Mouse (Mus musculus) embryo, embryonic 10 days (tissue): Measurements from ENCODE around the gene Prox1.

Source experiments
- DNase-seq: peaks from one replicate; pipeline ENCODE4 v3.0.0-alpha.2; 2015; ENCODE audit warnings: low spot score

Gene Prox1

GRCm38 (mm10) chr1:190169911-190170818 lies at the start of gene Prox1:
Gene Prox1 (minus strand): TSS chr1:190170714.
- peak; percentile 94 for DNase-seq

GRCm38 (mm10) chr1:190216621-190217020 lies 46.1 kb upstream of the Prox1 start:
- no peak for DNase-seq

DNA sequence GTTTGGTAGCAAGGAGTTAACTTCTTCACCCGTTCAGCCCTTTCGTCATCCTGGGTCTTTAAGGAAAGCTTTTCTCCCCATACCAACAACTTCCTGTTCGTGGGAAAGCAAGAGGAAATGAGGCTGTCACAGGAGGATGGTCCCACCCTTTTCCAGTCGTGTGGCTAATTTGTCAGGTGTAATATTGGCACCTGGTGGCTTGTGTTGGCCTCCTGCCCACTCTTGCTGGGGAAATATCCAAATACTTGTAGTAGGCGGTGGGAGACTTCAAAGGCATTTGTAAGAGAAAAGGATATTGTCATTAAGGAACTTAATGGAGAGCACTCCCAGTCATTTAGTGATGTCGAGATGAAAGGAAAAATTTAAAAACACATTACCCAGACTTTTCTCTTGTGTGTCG lies 44.1 kb upstream of the Prox1 start:
- DNase-seq: no peak

GRCm38 (mm10) chr1:190213175-190213574 lies 42.7 kb upstream of the Prox1 start:
- no peak for DNase-seq

- DNase-seq: no peak
Measured at GRCm38 (mm10) chr1:190207246-190207645, 36.7 kb upstream of the Prox1 start.

DNA sequence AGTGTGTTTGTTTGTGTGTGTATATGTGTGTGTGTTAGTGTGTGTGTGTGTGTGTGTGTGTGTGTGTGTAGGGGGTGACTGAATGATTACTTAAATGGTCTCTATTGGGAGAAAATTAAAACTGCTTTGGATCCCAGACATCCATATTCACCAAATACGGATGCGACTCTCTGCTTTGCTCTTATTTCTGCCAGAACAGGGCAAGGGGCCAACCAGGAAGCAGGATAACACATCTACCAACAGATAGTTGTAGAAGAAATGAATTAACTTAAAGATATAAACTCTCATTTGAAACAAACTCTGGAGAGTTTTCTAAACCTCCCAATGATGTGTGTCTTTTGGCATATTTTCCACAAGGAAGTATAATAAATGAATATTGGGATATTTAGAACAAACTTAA lies 35.2 kb upstream of the Prox1 start:
- DNase-seq: no peak

DNA sequence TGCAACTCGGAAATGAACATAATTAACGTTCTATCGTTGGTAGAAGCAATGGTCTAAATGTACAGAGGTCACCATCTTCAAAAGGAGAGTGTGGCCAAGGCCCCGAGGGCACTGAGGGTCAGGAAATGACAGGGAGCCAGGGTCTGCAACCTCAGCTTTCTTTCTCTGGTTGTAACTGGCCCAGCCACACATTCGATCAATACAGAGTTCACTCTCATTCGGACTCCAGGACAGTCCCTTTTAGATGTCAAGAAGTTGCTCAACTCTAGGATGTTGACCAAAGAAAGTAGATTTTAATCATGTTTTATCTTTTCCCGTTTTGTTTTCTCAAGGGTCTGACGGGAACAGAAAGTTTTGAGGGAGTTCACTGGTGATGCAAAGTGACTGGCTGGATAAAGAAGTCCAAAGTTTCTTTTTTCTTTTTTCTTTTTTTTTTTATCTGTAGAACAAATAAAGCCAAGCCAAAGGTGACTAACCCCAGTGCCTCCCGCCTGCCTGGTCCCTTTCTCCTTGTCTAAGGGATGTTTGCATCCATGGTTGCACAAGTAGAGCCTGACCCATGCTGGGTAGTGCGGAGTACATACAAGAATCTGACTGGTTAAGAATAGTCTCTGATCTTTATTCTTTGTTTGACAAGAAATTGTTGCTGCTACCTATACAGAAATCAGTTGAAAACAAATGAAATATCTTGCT lies 34.0 kb upstream of the Prox1 start:
- peak; percentile 30 for DNase-seq

- peak; percentile 2 for DNase-seq
Measured at GRCm38 (mm10) chr1:190201696-190202095, 31.2 kb upstream of the Prox1 start.

DNA sequence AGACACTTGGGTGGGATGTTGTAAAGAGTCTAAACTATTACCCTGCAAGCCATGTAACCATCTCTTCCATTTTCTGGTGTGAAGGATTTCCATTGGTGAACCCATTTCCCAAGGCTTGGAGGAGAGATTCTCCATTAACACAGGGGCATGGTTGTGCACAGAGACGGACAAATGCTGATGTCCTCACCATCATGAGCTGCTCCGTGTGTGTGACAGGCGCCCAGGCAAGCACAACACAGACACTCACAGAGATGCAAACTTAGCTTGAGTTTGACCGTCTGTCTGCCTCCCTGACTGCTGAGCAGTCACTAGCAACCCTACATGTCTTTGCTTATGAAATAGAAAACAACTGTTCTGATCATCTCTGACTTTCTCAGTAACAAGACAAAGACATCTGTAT lies 30.5 kb upstream of the Prox1 start:
- no peak for DNase-seq

DNA sequence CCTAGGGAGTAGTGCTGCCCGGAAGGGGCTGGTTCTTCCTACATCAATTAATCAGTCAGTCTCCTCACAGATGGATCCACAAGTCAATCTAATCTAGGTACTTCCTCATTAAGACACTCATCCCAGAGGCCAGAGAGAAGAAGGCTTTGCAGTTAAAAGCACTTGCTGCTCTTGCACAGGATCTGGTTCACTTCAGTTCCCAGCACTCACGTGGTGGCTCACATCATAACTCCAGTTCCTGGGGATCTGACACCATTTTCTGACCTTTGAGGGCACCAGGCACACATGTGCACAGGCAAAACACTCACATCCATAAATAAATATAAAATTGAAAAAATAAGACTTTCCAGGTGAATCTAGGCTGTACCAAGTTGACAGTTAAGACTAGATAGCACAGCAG lies 27.7 kb upstream of the Prox1 start:
- no peak for DNase-seq

DNA sequence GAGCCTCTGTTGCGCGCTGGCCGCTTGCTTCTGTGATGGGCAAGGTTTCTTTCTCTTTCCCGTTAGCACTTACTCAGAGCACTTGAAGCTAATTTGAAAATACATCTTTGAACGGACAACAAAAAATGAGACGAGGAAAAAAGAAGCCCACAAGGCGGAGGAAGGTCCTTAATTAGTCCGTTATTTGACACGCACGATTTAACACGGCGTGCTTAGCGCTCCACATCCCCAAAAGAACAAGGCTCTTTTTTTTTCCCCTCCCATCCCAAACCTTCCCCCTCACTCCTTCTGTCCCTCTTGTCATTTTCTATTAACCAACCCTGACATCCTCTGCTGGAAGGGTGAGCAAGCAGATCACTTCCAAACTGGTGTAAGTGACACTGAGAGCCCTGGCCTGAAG lies 21.5 kb upstream of the Prox1 start:
- no peak for DNase-seq

DNA sequence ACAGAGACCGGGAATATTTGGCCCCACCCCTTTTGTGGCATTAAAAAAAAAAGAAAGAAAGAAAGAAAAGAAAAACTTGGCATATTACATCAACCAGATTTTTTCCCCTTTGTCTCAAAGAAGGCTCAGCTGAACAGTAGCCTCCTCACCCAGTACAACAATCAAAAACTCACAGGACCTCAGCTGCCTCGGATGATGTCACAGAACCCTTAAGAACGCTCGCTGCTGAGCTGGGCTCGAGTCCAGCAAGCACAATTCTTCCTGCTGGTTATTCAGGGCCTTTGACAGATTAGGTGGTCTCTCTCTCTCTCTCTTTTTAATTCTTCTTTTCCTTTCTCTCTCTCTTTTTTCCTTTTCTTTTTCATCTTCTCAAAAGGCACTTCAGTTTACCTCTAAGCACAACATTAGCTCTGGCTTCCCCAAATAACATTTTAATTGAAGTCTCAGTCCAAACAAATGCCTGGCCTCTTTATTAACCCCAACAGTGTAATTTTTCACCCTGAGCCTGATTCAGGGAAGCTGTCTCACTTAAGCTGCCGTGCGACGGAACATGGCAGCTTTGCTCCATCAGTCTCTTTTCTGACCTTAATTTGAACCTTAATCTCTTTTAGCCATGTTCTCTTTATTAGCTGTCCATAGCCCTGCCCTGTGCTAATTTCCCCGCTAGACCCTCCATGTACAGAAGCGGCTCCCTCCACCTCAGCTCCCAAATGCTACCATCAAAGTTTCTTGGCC lies 19.9 kb upstream of the Prox1 start:
- peak; percentile 53 for DNase-seq

- DNase-seq: no peak
Measured at GRCm38 (mm10) chr1:190189125-190189524, 18.6 kb upstream of the Prox1 start.

GRCm38 (mm10) chr1:190186336-190186735 lies 15.8 kb upstream of the Prox1 start:
- DNase-seq: no peak

DNA sequence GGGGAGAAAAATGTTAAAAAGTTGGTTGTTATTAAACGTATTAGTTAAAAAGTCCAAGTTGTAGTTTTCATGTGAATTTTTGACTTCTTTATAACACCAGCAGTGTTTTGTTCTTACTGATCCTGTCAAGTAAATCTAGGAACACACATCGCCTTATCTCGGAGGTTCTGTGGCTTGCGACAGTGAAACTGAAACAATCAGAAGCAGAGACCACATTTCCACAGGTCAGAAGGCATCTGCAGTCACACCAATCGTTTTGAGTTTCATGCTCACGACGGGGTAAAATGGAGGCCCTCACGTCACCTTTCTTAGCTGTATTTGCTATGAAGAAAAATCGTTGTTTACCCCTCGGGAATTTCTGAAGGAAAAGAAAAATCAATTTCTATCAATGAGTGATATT lies 14.8 kb upstream of the Prox1 start:
- no peak for DNase-seq

- no peak for DNase-seq
Measured at GRCm38 (mm10) chr1:190183574-190183973, 13.1 kb upstream of the Prox1 start.

- no peak for DNase-seq
Measured at GRCm38 (mm10) chr1:190181765-190182164, 11.3 kb upstream of the Prox1 start.

- DNase-seq: peak; percentile 45
Measured at GRCm38 (mm10) chr1:190180861-190181260, 10.3 kb upstream of the Prox1 start.

DNA sequence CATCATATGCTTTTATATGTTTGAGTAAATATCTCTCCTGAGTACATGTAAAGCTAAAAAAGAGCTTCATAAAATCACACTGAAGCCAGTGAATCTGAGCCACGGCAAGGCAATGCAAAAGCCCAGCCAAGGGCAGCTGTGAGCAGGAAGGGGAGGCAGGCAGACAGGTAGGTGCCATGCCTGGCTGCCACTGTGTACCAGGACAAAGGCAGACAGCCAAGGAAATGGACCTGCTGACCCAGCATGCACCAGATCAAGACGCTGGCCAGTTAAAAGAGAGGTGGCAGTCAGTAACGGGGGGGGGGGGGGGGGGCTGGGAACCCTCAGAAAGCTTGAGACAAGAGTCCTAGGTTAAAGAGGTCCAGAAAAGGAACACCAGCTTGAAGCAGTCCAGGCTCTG lies 6.4 kb upstream of the Prox1 start:
- DNase-seq: no peak

- DNase-seq: peak; percentile 33
Measured at GRCm38 (mm10) chr1:190174671-190175661, 4.5 kb upstream of the Prox1 start.

GRCm38 (mm10) chr1:190174231-190174630 lies 3.7 kb upstream of the Prox1 start:
- DNase-seq: peak; percentile 73
